Mouse (Mus musculus): ENCODE measurements around the gene Gm2042. TPM values are rescaled to one million over a fixed set of nuclear protein-coding genes. Genes with fewer than 3 reads are reported as not detected.
"Not testable (repeated sequence)": the region's sequence is repeated elsewhere in the genome, so short reads cannot be mapped to it uniquely, and the experiment has no call there.

The Gm2042 gene
- polyA plus RNA-seq (2011; ENCODE audit: insufficient read depth, insufficient read length, low replicate concordance, missing spikeins) = 0.74 TPM in 1 of 2 replicates, not detected in the other

GRCm38 (mm10) chr12:87953780-87954179 lies at the start of gene Gm2042:
Gene Gm2042, plus strand, starts transcription at chr12:87954080.
- not testable (repeated sequence) for H3K27ac ChIP-seq (ENCODE audit: control insufficient read depth, insufficient read depth, low read depth, low read length, poor library complexity); H3K4me3 ChIP-seq (replicated peaks; ENCODE audit: control insufficient read depth, low read depth, low read length); H3K4me1 ChIP-seq (ENCODE audit: control insufficient read depth, insufficient read depth, low read length)
- WGBS = 74% methylated on average over 2 of the region's 2 CpGs

- not testable (repeated sequence) for H3K4me3 ChIP-seq (replicated peaks; ENCODE audit: control insufficient read depth, low read depth, low read length); H3K27ac ChIP-seq (ENCODE audit: control insufficient read depth, insufficient read depth, low read depth, low read length, poor library complexity); H3K4me1 ChIP-seq (ENCODE audit: control insufficient read depth, insufficient read depth, low read length)
- 61% methylated on average over 2 of the region's 2 CpGs for WGBS
Observed at GRCm38 (mm10) chr12:87919721-87920120, 34.2 kb upstream of the Gm2042 start, which contains the start of gene Gm2035. Gene Gm2035, minus strand, starts transcription at chr12:87919857.

- not testable (repeated sequence) for H3K4me1 ChIP-seq (ENCODE audit: control insufficient read depth, insufficient read depth, low read length); H3K4me3 ChIP-seq (replicated peaks; ENCODE audit: control insufficient read depth, low read depth, low read length); H3K27ac ChIP-seq (ENCODE audit: control insufficient read depth, insufficient read depth, low read depth, low read length, poor library complexity)
Observed at GRCm38 (mm10) chr12:87984000-87984399, 30.1 kb downstream of the Gm2042 start.

- H3K4me3 ChIP-seq (replicated peaks; ENCODE audit: control insufficient read depth, low read depth, low read length); H3K27ac ChIP-seq (ENCODE audit: control insufficient read depth, insufficient read depth, low read depth, low read length, poor library complexity); H3K4me1 ChIP-seq (ENCODE audit: control insufficient read depth, insufficient read depth, low read length): not testable (repeated sequence)
- 66% methylated on average over 3 of the region's 3 CpGs for WGBS
Observed at GRCm38 (mm10) chr12:88004118-88004517, 50.2 kb downstream of the Gm2042 start.

Other genes with a start within 250 kb of the Gm2042 start
- gene Gm21319, start 178.3 kb upstream of the Gm2042 start, polyA plus RNA-seq (2011; ENCODE audit: insufficient read depth, insufficient read length, low replicate concordance, missing spikeins) = not detected in 2 replicates
- not detected in 2 replicates for gene Gm21936, start 158.6 kb upstream of the Gm2042 start, polyA plus RNA-seq (2011; ENCODE audit: insufficient read depth, insufficient read length, low replicate concordance, missing spikeins)
- not detected in 2 replicates for gene BB287469, start 137.5 kb upstream of the Gm2042 start, polyA plus RNA-seq (2011; ENCODE audit: insufficient read depth, insufficient read length, low replicate concordance, missing spikeins)
- not detected in 2 replicates for gene Gm2001, start 111.7 kb upstream of the Gm2042 start, polyA plus RNA-seq (2011; ENCODE audit: insufficient read depth, insufficient read length, low replicate concordance, missing spikeins)
- not detected in 2 replicates for gene Gm2016, start 80.0 kb upstream of the Gm2042 start, polyA plus RNA-seq (2011; ENCODE audit: insufficient read depth, insufficient read length, low replicate concordance, missing spikeins)
- gene Gm2022, start 58.7 kb upstream of the Gm2042 start, polyA plus RNA-seq (2011; ENCODE audit: insufficient read depth, insufficient read length, low replicate concordance, missing spikeins) = not detected in 2 replicates
- gene Gm2035, start 34.2 kb upstream of the Gm2042 start, polyA plus RNA-seq (2011; ENCODE audit: insufficient read depth, insufficient read length, low replicate concordance, missing spikeins) = not detected in 2 replicates
- gene Gm2075, start 57.8 kb downstream of the Gm2042 start, polyA plus RNA-seq (2011; ENCODE audit: insufficient read depth, insufficient read length, low replicate concordance, missing spikeins) = not detected in 2 replicates
- not detected in 2 replicates for gene Gm6803, start 64.7 kb downstream of the Gm2042 start, polyA plus RNA-seq (2011; ENCODE audit: insufficient read depth, insufficient read length, low replicate concordance, missing spikeins)
- gene Gm2056, start 72.9 kb downstream of the Gm2042 start, polyA plus RNA-seq (2011; ENCODE audit: insufficient read depth, insufficient read length, low replicate concordance, missing spikeins) = not detected in 2 replicates
- gene Gm16368, start 129.6 kb downstream of the Gm2042 start, polyA plus RNA-seq (2011; ENCODE audit: insufficient read depth, insufficient read length, low replicate concordance, missing spikeins) = not detected in 2 replicates
- gene Gm10436, start 228.0 kb downstream of the Gm2042 start, polyA plus RNA-seq (2011; ENCODE audit: insufficient read depth, insufficient read length, low replicate concordance, missing spikeins) = not detected in 2 replicates

All from bone marrow, adult 2 months (tissue).